Mouse (Mus musculus) intestine, postnatal 0 days (tissue): Measurements from ENCODE around the gene Nkx2-3. TPM values are rescaled to one million over a fixed set of nuclear protein-coding genes. Genes with fewer than 3 reads are reported as not detected.

Experiments
- ATAC-seq: fragments of 200-750 bp; cut with Nextera tagmentation; 2 replicates; pipeline ENCODE4 v1.8.0; 2017; ENCODE audit warnings: mild to moderate bottlenecking, moderate TSS enrichment, moderate library complexity
- H3K27ac ChIP-seq: fragments of 300-500 bp; sonication (generic); 2 replicates; pipeline ENCODE4 v1.5.1; 2014; ENCODE audit warnings: mild to moderate bottlenecking, low read depth, low read length, moderate library complexity
- H3K27me3 ChIP-seq: fragments of 300-500 bp; sonication (generic); replicated peaks from 2 replicates; pipeline ENCODE4 v1.6.1; 2014; ENCODE audit warnings: low read length, mixed read lengths; ENCODE audit not compliant: control insufficient read depth, insufficient read depth
- H3K36me3 ChIP-seq: fragments of 300-500 bp; sonication (generic); 2 replicates; pipeline ENCODE4 v1.6.1; 2014; ENCODE audit warnings: mild to moderate bottlenecking, moderate library complexity; ENCODE audit not compliant: control insufficient read depth, insufficient read depth
- H3K4me1 ChIP-seq: fragments of 300-500 bp; sonication (generic); replicated peaks from 2 replicates; pipeline ENCODE4 v1.6.1; 2014; ENCODE audit warnings: antibody characterized with exemption, low read length, mixed read lengths; ENCODE audit not compliant: control insufficient read depth, insufficient read depth
- H3K4me2 ChIP-seq: fragments of 300-500 bp; sonication (generic); replicated peaks from 2 replicates; pipeline ENCODE4 v1.6.1; 2014; ENCODE audit warnings: low read depth, mild to moderate bottlenecking, moderate library complexity
- H3K4me3 ChIP-seq: fragments of 300-500 bp; sonication (generic); 2 replicates; pipeline ENCODE4 v1.5.1; 2014; ENCODE audit warnings: low read depth, low read length
- H3K9ac ChIP-seq: fragments of 300-500 bp; sonication (generic); 2 replicates; pipeline ENCODE4 v1.6.1; 2014; ENCODE audit warnings: mild to moderate bottlenecking, low read depth, low read length
- H3K9me3 ChIP-seq: fragments of 300-500 bp; sonication (generic); 2 replicates; pipeline ENCODE4 v1.6.1; 2016; ENCODE audit warnings: mixed run types; ENCODE audit not compliant: control insufficient read depth
- CTCF ChIP-seq: sonication (generic); IDR thresholded peaks from 2 replicates; pipeline ENCODE4 v1.5.1; 2016; ENCODE audit warnings: low read depth, mild to moderate bottlenecking, control low read depth, antibody characterized with exemption, moderate library complexity
- WGBS: fragments of 180-500 bp; shearing (Covaris S2); extraction: QIAGEN DNeasy Blood & Tissue Kit; methylation state at CpG from one replicate; pipeline ENCODE4 v1.1.7; 2014; 5-methylcytosine and 5-hydroxymethylcytosine counted together
- polyA plus RNA-seq: library from polyadenylated mRNA; unstranded; fragments of >200 nt; fragmentation: Nextera tagmentation; extraction: Ambion mirVana; gene quantifications from 2 replicates; pipeline ENCODE4 v1.2.1, GENCODE M21; 2015

Gene Nkx2-3
- polyA plus RNA-seq, 1 experiment from 2014 or later = 54.3 TPM

DNA sequence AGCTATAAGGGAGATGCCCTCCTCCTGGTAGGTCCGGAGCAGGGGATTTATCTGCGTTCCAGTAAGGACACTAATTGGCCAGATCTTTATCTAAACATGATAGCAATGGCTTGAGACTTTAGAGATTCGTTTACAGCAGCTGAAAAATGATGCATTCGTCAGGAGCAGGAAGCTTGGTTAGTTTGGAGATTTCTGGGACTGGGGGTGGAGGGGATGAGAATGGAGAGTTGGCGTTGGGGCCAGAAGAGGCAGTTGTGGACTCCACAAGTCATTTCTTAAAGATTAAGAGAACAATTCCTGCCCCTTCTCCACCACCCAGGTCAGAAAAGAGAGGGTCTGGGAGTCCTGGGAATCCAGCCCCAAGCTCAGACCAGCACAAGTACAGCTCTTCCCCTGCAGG is 8.6 kb upstream of the Nkx2-3 start:
- no peaks in the 10 kb centered on the region for H3K9me3 ChIP-seq
- 0 out of 2 replicates have a peak, but pooled peaks cover 3% of the 10 kb centered on the region for H3K4me1 ChIP-seq
- 28% methylated on average over 5 of the region's 5 CpGs for WGBS
- no peak overlapping the region for H3K27ac ChIP-seq
- ATAC-seq = no peak
- no peak for TF ChIP-seq CTCF
- peaks cover 95% of the 10 kb centered on the region for H3K27me3 ChIP-seq
- no peak overlapping the region for H3K9ac ChIP-seq
- H3K4me3 ChIP-seq = no peak overlapping the region
- no peaks in the 10 kb centered on the region; the same call in 1 of the 2 replicates for H3K36me3 ChIP-seq
- H3K4me2 ChIP-seq = 0 out of 2 replicates have a peak overlapping the region, but pooled peaks have one; percentile 9

DNA sequence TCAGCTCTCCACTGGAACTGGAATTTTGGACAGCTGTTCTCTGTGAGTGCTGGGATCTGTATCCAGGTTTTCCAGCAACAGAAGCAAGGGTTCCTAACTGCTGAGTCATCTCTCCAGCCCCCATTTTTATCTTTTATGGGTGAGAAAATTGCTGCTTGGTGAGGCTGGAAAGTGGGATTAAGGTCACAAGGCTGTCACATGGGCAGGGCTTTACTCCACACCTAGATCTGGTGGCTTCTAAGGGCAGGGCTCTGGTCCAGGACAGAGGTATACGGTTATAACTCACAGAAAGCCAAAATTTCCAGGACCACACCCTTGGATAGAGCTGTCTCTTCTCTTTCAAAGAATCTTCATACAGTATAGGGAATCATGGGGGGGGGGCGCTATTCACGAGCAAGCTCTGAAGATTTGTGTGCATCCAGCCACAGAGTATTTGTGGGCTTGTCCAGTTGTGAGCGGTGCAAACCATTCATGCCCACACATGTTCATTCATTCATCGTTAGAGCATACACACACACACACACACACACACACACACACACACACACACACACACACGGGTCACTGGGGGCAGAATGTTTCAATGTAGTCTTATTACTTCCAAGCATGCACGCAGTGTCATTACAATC is 7.5 kb upstream of the Nkx2-3 start:
- 0 out of 2 replicates have a peak, but pooled peaks have one; percentile 17 for ATAC-seq
- Histone ChIP-seq H3K4me2 (no peak overlapping the region), H3K36me3 (no peaks in the 10 kb centered on the region; the same call in 1 of the 2 replicates), H3K9me3 (no peaks in the 10 kb centered on the region), H3K27me3 (peaks cover 94% of the 10 kb centered on the region), H3K4me1 (no peaks in the 10 kb centered on the region), H3K4me3 (no peak overlapping the region), H3K9ac (no peak overlapping the region), H3K27ac (no peak overlapping the region)
- 15% methylated on average over 7 of the region's 7 CpGs for WGBS
- no peak for TF ChIP-seq CTCF

DNA sequence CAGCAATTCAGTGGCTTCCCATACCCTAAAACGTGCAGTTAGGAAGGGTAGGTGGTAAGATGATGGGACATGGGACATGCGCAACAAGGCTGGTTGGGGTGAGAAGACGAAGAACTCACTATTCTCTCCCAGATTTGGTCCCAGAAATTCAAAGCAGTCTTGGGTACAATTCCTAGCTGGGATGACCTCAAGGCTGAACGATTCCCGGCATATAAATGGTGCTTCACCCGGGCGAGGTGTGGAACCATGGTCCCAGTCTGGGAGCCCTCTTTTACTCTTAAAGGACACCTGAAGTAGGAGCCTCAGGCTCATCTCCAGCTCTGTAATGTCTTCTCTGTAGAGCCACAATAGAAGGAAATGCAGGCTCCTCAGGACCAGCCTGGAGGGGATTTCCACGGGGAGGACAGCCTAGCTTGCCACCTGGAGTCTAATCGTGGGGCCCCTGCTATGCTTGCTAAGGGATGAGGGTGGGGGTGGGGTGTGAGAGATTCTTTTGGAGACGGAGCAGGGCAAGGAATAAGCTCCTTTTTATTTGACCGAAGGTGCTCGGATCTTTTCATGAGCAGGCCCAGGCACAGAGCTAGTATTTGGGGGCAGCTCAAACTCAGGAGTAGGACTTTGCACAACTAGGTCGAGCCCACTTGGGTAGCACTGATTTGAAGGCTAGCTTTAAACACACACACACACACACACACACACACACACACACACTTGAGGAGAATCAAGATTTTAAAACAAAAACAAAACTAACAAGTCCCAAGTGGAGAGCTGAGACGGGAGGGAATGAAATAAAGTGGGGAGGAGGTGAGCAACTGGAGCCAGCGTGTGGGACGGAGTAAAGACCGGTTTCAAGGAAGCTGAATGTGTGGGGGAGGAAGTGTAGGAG is 6.2 kb upstream of the Nkx2-3 start:
- Histone ChIP-seq H3K36me3 (no peaks in the 10 kb centered on the region; the same call in 1 of the 2 replicates), H3K9me3 (no peaks in the 10 kb centered on the region), H3K27me3 (peaks cover 94% of the 10 kb centered on the region), H3K4me1 (no peaks in the 10 kb centered on the region), H3K9ac (peak overlapping the region; percentile 58; the same call in 1 of the 2 replicates), H3K4me2 (peak overlapping the region; percentile 53), H3K27ac (peak overlapping the region; percentile 81), H3K4me3 (peak overlapping the region; percentile 54)
- no peak for ATAC-seq
- no peak for TF ChIP-seq CTCF
- WGBS = 11% methylated on average over 17 of the region's 17 CpGs

DNA sequence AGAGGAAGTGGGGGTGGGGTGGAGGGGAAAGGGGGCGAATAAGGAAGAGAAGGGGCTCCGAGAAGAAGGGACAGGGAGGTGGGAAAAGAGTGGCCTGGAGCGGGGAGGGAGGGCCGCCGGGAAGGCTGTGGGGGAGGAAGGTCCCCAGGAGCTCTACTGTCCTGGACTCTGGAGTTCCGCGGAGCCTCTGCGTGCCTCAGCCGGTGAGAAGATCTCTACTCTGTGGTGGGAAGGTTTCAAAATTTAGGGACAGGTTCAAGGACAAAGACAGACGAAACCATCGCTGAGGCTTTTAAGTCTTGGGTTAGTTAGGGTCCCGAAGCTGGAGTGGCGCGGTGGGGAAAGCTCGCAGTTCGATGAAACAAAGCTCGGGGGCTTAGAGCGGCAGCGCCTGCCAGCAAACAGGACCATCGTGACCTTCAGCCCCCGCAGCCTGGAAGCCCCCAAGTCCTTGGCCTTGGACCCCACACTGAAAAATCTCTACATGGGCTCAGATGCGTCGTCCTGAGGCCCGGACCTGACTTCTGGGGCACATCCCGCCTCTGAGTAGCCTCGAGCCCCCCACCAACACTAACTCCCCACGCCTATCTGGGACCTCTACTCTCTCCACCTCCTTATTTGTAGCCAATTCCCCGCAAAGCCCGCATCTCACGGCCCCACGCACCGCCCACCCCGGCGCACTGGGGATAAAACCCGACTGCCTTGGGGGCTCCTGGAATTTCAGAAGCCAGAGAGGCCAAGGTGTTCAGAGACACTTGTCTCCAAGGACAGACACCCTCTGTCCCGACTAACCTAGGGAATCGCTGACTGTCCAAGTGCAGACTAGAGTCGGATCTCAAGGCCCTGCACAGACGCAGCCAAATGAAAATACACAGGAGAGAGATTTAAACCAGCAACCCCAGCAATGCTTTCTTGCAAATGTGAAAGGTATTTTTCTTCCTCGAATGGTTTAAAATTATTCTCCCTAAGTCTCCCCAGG is 5.3 kb upstream of the Nkx2-3 start:
- peak overlapping the region; percentile 81 for H3K27ac ChIP-seq

DNA sequence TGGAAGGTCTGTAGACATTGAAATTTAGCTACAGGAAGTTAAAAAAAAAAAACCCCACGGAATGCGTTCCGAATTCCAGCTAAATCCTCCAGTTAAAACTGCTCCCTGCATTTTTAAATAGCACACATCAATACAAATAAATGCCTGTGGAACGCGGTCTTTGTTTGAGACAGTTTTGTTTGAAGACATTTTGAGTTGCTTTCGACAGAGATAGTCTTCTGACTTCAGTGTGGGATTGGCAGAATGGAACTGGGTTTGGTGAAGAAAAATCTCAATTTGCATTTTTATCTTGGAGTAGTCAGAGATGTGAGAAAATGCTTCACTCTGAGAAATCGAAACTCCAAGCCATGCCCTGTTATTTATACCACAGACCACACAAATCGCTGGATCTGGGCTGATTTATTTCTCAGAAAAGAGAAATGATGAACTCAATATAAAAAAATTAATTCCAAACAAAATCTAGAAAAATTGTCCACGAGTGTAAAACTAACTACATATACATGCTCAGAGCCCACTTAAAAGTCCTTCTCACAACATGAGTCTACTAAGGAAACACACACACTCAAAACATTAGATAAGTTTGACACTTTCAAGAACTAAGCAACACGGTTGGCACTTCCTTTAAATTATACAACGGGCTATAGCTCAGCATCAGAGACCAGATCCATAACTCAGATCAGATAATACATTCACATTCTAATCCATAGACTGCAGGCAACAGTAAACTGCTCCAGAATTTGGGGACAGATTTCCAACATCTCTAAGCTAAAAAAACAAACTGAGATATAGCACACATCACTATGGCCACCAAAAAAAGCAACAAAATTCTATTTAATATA is 4.1 kb upstream of the Nkx2-3 start:
- no peak for ATAC-seq
- Histone ChIP-seq H3K9me3 (no peaks in the 10 kb centered on the region), H3K4me1 (no peaks in the 10 kb centered on the region), H3K4me3 (peak overlapping the region; percentile 54), H3K27me3 (peaks cover 90% of the 10 kb centered on the region), H3K9ac (peak overlapping the region; percentile 58; the same call in 1 of the 2 replicates), H3K27ac (peak overlapping the region; percentile 81; the same call in 1 of the 2 replicates), H3K36me3 (no peaks in the 10 kb centered on the region; the same call in 1 of the 2 replicates), H3K4me2 (peak overlapping the region; percentile 53)
- no peak for TF ChIP-seq CTCF
- WGBS = 3% methylated on average over 11 of the region's 11 CpGs

More for the DNA sequence above, 5.3 kb upstream of the Nkx2-3 start:
- H3K4me1 ChIP-seq = no peaks in the 10 kb centered on the region
- WGBS = 3% methylated on average over 40 of the region's 40 CpGs
- H3K4me3 ChIP-seq = peak overlapping the region; percentile 54
- ATAC-seq = no peak
- peak overlapping the region; percentile 58 for H3K9ac ChIP-seq
- H3K9me3 ChIP-seq = no peaks in the 10 kb centered on the region
- H3K36me3 ChIP-seq = no peaks in the 10 kb centered on the region; the same call in 1 of the 2 replicates
- no peak for TF ChIP-seq CTCF
- H3K4me2 ChIP-seq = peak overlapping the region; percentile 53
- H3K27me3 ChIP-seq = peaks cover 91% of the 10 kb centered on the region
